Mouse (Mus musculus) kidney, postnatal 0 days (tissue): ENCODE data around the gene Card10. TPM values are rescaled to one million over a fixed set of nuclear protein-coding genes. Genes with fewer than 3 reads are reported as not detected.

ENCODE experiments used
- ATAC-seq: fragments of 200-750 bp; cut with Nextera tagmentation; replicated peaks from 2 replicates; pipeline ENCODE4 v1.8.0; 2017; ENCODE audit warnings: low read depth, moderate number of reproducible peaks, moderate TSS enrichment, moderate library complexity; ENCODE audit not compliant: low FRiP score
- DNase-seq: peaks from one replicate; pipeline ENCODE4 v3.0.0-alpha.2; 2016; ENCODE audit warnings: low spot score
- H3K27ac ChIP-seq: fragments of 300-500 bp; sonication (generic); 2 replicates; pipeline ENCODE4 v1.5.1; 2014; ENCODE audit warnings: mild to moderate bottlenecking
- H3K27me3 ChIP-seq: fragments of 300-500 bp; sonication (generic); 2 replicates; pipeline ENCODE4 v1.6.1; 2014; ENCODE audit warnings: low read length, mixed read lengths; ENCODE audit not compliant: insufficient read depth
- H3K36me3 ChIP-seq: fragments of 300-500 bp; sonication (generic); 2 replicates; pipeline ENCODE4 v1.6.1; 2014; ENCODE audit warnings: low read length, mixed read lengths; ENCODE audit not compliant: insufficient read depth
- H3K4me1 ChIP-seq: fragments of 300-500 bp; sonication (generic); replicated peaks from 2 replicates; pipeline ENCODE4 v1.6.1; 2014; ENCODE audit warnings: antibody characterized with exemption, low read length, mixed read lengths; ENCODE audit not compliant: insufficient read depth
- H3K4me2 ChIP-seq: fragments of 300-500 bp; sonication (generic); 2 replicates; pipeline ENCODE4 v1.6.1; 2014; ENCODE audit warnings: mild to moderate bottlenecking, low read length, moderate library complexity, mixed read lengths
- H3K4me3 ChIP-seq: fragments of 300-500 bp; sonication (generic); replicated peaks from 2 replicates; pipeline ENCODE4 v1.5.1; 2014; ENCODE audit warnings: low read depth, low read length
- H3K9ac ChIP-seq: fragments of 300-500 bp; sonication (generic); 2 replicates; pipeline ENCODE4 v1.6.1; 2014; ENCODE audit warnings: low read depth, low read length
- H3K9me3 ChIP-seq: fragments of 300-500 bp; sonication (generic); replicated peaks from 2 replicates; pipeline ENCODE4 v1.6.1; 2016; ENCODE audit warnings: low read length, inconsistent platforms, mixed read lengths
- CTCF ChIP-seq: IDR thresholded peaks from 2 replicates; pipeline ENCODE4 v1.5.1; 2016; ENCODE audit warnings: antibody characterized with exemption, low read depth, mild to moderate bottlenecking, moderate library complexity
- WGBS: fragments of 180-500 bp; shearing (Covaris S2); extraction: QIAGEN DNeasy Blood & Tissue Kit; methylation state at CpG from one replicate; pipeline ENCODE4 v1.1.7; 2014; 5-methylcytosine and 5-hydroxymethylcytosine counted together
- polyA plus RNA-seq: library from polyadenylated mRNA; unstranded; fragments of >200 nt; fragmentation: Nextera tagmentation; extraction: Ambion mirVana; gene quantifications from 2 replicates; pipeline ENCODE4 v1.2.1, GENCODE M21; 2015

The Card10 gene
- polyA plus RNA-seq, 1 experiment from 2014 or later = 9.2 TPM

DNA sequence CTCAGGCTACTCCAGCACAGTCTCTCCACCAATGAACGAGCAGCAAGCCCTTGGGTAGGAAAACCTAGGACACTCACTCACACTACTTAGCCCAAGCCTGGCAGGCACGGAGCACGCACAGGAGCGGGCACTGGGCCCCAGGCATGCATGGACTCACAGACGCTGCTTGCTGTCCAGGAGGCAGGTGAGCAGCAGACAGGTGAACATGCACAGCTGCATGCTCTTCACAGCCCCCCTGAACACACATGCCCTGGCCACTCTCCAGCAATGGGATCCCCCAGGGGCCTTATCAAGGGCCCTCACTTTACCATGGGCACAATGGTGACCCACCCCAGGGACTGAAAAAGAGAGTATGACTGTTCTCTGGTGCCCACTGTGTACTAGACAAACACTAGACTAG lies 23.2 kb downstream of the Card10 start:
- 87% methylated on average over 5 of the region's 5 CpGs for WGBS
- H3K27me3 ChIP-seq = no peaks in the 10 kb centered on the region
- H3K4me3 ChIP-seq = no peak overlapping the region
- H3K9ac ChIP-seq = no peak overlapping the region
- ATAC-seq (no peak), DNase-seq (no peak)
- no peak overlapping the region for H3K4me2 ChIP-seq
- 0 out of 2 replicates have a peak, but pooled peaks cover 10% of the 10 kb centered on the region for H3K36me3 ChIP-seq
- no peak for TF ChIP-seq CTCF
- H3K4me1 ChIP-seq = peaks cover 7% of the 10 kb centered on the region; the same call in 1 of the 2 replicates
- H3K27ac ChIP-seq = no peak overlapping the region
- H3K9me3 ChIP-seq = no peaks in the 10 kb centered on the region

DNA sequence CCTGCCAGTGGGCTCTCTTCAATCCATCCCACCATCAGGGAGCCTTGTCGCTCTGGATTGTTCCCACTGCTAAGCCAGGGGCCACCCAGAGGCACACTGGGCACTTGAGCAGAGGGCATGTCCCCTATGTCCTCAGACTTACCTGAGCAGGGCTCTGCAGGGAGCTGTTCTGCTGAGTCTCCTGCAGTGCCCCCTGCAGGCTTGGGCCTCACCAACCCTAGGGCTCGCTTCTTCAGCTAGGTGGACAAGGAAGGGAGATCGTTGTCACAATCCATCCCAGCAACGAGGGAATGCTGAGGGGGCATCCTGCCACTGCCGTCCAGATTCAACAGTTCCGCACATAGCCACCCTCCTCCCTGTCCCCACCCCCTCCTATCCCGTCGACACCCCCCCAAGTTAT lies 23.6 kb downstream of the Card10 start:
- H3K27ac ChIP-seq = 0 out of 2 replicates have a peak overlapping the region, but pooled peaks have one; percentile 60
- TF ChIP-seq CTCF = peak; percentile 46; the same call in 1 of the 2 replicates
- no peaks in the 10 kb centered on the region for H3K27me3 ChIP-seq
- no peak overlapping the region for H3K9ac ChIP-seq
- WGBS = 81% methylated on average over 8 of the region's 8 CpGs
- no peak for ATAC-seq
- peaks cover 7% of the 10 kb centered on the region; the same call in 1 of the 2 replicates for H3K4me1 ChIP-seq
- no peak overlapping the region for H3K4me3 ChIP-seq
- 0 out of 2 replicates have a peak, but pooled peaks cover 10% of the 10 kb centered on the region for H3K36me3 ChIP-seq
- DNase-seq = no peak
- no peaks in the 10 kb centered on the region for H3K9me3 ChIP-seq
- H3K4me2 ChIP-seq = no peak overlapping the region

DNA sequence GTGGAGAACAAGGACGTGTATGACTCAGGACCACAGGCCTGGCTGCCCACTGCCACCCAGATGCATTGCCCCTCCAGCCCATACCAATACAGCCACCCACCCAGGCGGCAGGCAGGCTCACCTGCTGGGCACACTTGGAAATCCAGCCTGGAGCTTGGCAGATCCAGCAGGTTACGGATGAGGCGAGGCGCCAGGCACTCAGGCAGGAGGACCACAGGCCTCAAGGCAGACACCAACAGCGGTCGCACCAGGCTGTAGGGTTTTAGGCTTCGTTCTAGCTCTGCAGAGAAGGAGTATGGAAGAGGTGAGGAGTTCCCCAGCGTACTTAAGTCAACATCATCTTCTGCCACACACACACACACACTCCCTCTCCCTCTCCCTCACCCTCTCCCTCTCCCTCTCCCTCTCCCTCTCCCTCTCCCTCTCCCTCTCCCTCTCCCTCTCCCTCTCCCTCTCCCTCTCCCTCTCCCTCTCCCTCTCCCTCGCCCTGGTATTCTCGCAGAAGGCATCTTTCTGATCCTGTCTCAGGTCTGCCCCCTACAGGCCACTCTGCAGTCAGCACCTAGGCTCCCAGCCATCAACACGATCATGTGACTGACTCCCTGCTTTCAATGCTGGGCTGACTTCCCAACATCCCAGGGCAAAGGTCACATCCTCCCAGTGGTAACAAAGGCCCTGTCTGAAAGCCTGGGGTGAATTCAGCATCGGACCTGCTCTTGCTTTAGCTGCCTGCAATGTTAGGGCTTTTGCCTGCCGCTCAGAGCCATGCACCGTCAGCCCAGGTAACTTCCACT lies 24.6 kb downstream of the Card10 start:
- TF ChIP-seq CTCF = peak; percentile 88

DNA sequence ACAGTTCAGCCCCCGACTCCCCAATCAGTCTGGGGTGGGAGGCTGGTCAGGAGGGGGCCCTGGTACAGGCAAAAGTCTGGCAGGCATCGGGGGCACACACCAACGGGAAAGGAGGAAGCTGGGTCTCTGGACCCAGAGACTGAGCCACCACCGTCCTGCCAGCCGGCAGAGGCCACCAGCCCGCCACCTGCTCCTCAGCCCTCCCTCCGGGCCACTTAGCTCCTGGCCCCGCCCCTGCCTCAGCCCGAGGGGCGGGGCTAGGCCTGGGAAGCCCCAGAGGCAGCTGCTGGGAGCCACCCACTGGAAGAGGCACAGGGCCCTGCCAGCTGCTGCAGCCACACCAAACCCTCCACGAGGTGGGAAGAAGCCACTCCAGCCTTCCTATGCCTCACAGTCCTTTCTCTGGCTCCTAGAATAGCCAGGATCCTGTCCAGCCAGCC lies 29.5 kb downstream of the Card10 start, which contains the start of gene Mfng:
TSS of gene Mfng (minus strand) at position 186 of the 440 bp plus-strand sequence.
- Histone ChIP-seq H3K36me3 (0 out of 2 replicates have a peak, but pooled peaks cover 10% of the 10 kb centered on the region), H3K9me3 (no peaks in the 10 kb centered on the region), H3K4me1 (no peaks in the 10 kb centered on the region), H3K27ac (peak within 1 kb of the TSS; percentile 71), H3K4me2 (peak within 1 kb of the TSS; percentile 48), H3K4me3 (peak within 1 kb of the TSS; percentile 20), H3K9ac (peak within 1 kb of the TSS; percentile 46; the same call in 1 of the 2 replicates), H3K27me3 (no peaks in the 10 kb centered on the region)
- DNase-seq (peak; percentile 87), ATAC-seq (peak; percentile 75)
- 3% methylated on average over 11 of the region's 11 CpGs for WGBS
- TF ChIP-seq CTCF = no peak

More for the DNA sequence above, 24.6 kb downstream of the Card10 start:
- H3K9ac ChIP-seq = no peak overlapping the region
- 0 out of 2 replicates have a peak, but pooled peaks cover 10% of the 10 kb centered on the region for H3K36me3 ChIP-seq
- H3K27me3 ChIP-seq = no peaks in the 10 kb centered on the region
- DNase-seq (peak; percentile 93), ATAC-seq (peak; percentile 39; the same call in 1 of the 2 replicates)
- H3K9me3 ChIP-seq = no peaks in the 10 kb centered on the region
- peaks cover 7% of the 10 kb centered on the region; the same call in 1 of the 2 replicates for H3K4me1 ChIP-seq
- H3K27ac ChIP-seq = peak overlapping the region; percentile 60; the same call in 1 of the 2 replicates
- H3K4me2 ChIP-seq = no peak overlapping the region
- 51% methylated on average over 14 of the region's 15 CpGs for WGBS
- no peak overlapping the region for H3K4me3 ChIP-seq

DNA sequence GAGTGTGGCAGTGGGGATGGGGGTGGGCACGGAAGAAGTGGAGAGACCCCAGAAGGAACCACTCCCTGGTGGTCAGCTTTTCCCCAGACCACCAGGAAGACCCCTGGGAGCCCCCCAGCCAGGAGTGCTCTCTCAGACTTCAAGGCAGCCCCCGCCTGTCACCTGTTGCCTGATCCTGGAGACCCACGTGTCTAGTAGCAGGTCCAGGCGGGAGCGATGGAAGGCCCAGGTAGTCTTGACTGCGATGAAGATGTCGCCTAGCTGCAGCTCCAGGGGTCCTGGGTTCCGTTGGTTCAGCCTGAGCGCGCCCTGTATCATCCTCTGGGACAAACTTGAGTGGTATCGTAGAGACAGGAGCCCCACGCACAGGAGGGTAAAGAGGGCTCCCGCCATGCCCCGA lies 30.0 kb downstream of the Card10 start:
- peak overlapping the region; percentile 48 for H3K4me2 ChIP-seq
- DNase-seq = no peak
- peak overlapping the region; percentile 46; the same call in 1 of the 2 replicates for H3K9ac ChIP-seq
- H3K27ac ChIP-seq = peak overlapping the region; percentile 71
- H3K4me1 ChIP-seq = no peaks in the 10 kb centered on the region
- H3K9me3 ChIP-seq = no peaks in the 10 kb centered on the region
- 44% methylated on average over 14 of the region's 14 CpGs for WGBS
- TF ChIP-seq CTCF = no peak
- no peak for ATAC-seq
- H3K36me3 ChIP-seq = 0 out of 2 replicates have a peak, but pooled peaks cover 10% of the 10 kb centered on the region
- peak overlapping the region; percentile 20 for H3K4me3 ChIP-seq
- H3K27me3 ChIP-seq = no peaks in the 10 kb centered on the region

DNA sequence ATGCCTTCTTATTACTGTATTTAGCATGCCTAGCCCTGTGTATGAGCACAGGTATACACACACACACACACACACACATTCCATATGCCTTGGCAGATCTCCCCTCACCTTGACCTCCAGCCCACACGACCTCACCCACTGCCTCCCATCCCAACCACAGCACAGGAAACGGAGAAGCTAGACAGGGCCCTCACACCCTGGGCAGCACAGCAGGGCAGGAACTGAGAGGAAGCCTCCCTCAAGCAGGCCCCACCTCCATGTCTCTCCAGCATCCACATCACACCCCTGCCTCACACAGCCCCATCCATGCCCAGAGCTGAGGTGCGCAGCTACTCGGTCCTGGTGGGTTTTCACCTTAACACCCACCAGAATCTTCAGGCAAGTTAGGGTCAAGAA lies 30.5 kb downstream of the Card10 start:
- no peaks in the 10 kb centered on the region for H3K27me3 ChIP-seq
- peak overlapping the region; percentile 20 for H3K4me3 ChIP-seq
- no peaks in the 10 kb centered on the region for H3K9me3 ChIP-seq
- WGBS = 39% methylated on average over 4 of the region's 4 CpGs
- no peaks in the 10 kb centered on the region for H3K4me1 ChIP-seq
- 0 out of 2 replicates have a peak, but pooled peaks cover 10% of the 10 kb centered on the region for H3K36me3 ChIP-seq
- ATAC-seq = no peak
- 0 out of 2 replicates have a peak overlapping the region, but pooled peaks have one; percentile 46 for H3K9ac ChIP-seq
- H3K4me2 ChIP-seq = peak overlapping the region; percentile 48
- no peak for DNase-seq
- H3K27ac ChIP-seq = peak overlapping the region; percentile 71
- TF ChIP-seq CTCF = no peak
